Mouse (Mus musculus) intestine, postnatal 0 days (tissue): ENCODE measurements around the gene Gm9999. TPM values are rescaled to one million over a fixed set of nuclear protein-coding genes. Genes with fewer than 3 reads are reported as not detected.

Experiments
- ATAC-seq: fragments of 200-750 bp; cut with Nextera tagmentation; 2 replicates; pipeline ENCODE4 v1.8.0; 2017; ENCODE audit warnings: mild to moderate bottlenecking, moderate TSS enrichment, moderate library complexity
- H3K27ac ChIP-seq: fragments of 300-500 bp; sonication (generic); 2 replicates; pipeline ENCODE4 v1.5.1; 2014; ENCODE audit warnings: mild to moderate bottlenecking, low read depth, low read length, moderate library complexity
- H3K27me3 ChIP-seq: fragments of 300-500 bp; sonication (generic); replicated peaks from 2 replicates; pipeline ENCODE4 v1.6.1; 2014; ENCODE audit warnings: low read length, mixed read lengths; ENCODE audit not compliant: control insufficient read depth, insufficient read depth
- H3K36me3 ChIP-seq: fragments of 300-500 bp; sonication (generic); 2 replicates; pipeline ENCODE4 v1.6.1; 2014; ENCODE audit warnings: mild to moderate bottlenecking, moderate library complexity; ENCODE audit not compliant: control insufficient read depth, insufficient read depth
- H3K4me1 ChIP-seq: fragments of 300-500 bp; sonication (generic); replicated peaks from 2 replicates; pipeline ENCODE4 v1.6.1; 2014; ENCODE audit warnings: antibody characterized with exemption, low read length, mixed read lengths; ENCODE audit not compliant: control insufficient read depth, insufficient read depth
- H3K4me2 ChIP-seq: fragments of 300-500 bp; sonication (generic); replicated peaks from 2 replicates; pipeline ENCODE4 v1.6.1; 2014; ENCODE audit warnings: low read depth, mild to moderate bottlenecking, moderate library complexity
- H3K4me3 ChIP-seq: fragments of 300-500 bp; sonication (generic); 2 replicates; pipeline ENCODE4 v1.5.1; 2014; ENCODE audit warnings: low read depth, low read length
- H3K9ac ChIP-seq: fragments of 300-500 bp; sonication (generic); 2 replicates; pipeline ENCODE4 v1.6.1; 2014; ENCODE audit warnings: mild to moderate bottlenecking, low read depth, low read length
- H3K9me3 ChIP-seq: fragments of 300-500 bp; sonication (generic); 2 replicates; pipeline ENCODE4 v1.6.1; 2016; ENCODE audit warnings: mixed run types; ENCODE audit not compliant: control insufficient read depth
- CTCF ChIP-seq: sonication (generic); IDR thresholded peaks from 2 replicates; pipeline ENCODE4 v1.5.1; 2016; ENCODE audit warnings: low read depth, mild to moderate bottlenecking, control low read depth, antibody characterized with exemption, moderate library complexity
- WGBS: fragments of 180-500 bp; shearing (Covaris S2); extraction: QIAGEN DNeasy Blood & Tissue Kit; methylation state at CpG from one replicate; pipeline ENCODE4 v1.1.7; 2014; 5-methylcytosine and 5-hydroxymethylcytosine counted together
- polyA plus RNA-seq: library from polyadenylated mRNA; unstranded; fragments of >200 nt; fragmentation: Nextera tagmentation; extraction: Ambion mirVana; gene quantifications from 2 replicates; pipeline ENCODE4 v1.2.1, GENCODE M21; 2015

Gm9999 gene
- polyA plus RNA-seq, 1 experiment from 2014 or later, result not detected

DNA sequence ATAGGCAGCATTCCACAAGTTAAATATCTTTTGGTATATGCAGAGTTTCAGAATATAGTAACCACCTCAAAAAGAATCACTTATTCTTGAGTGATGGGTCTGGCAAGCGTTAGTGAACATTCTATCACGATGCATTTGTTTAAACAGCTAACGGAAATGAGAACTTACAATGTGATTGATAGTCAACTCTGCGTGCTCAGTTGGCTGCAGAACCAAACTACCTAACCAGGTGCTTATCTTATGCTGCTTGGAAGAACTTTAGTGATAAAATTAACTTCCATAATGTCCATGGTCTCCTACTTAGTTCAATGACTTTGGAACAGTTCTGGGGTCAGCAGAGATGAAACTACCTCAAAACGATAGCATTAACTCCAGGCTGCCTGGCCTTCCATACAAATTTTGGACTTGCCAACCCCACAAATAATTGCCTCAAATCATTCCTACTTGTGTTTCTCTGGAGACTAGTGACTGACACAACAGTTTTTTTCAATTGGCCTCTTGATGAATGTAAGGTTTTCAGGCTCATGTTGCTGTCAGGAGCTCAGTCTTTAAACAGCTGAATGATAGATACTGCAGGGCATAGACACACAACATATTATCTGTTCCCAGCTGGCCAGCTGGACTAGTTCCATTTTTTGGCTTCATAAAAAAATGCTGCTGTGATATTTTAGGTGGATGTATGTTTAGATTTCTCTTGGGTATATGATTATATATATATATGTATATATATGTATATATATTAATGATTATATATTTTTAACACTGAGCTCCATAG, 17.9 kb downstream of the Gm9999 start:
- Histone ChIP-seq H3K4me1 (peaks cover 11% of the 10 kb centered on the region; the same call in 1 of the 2 replicates), H3K4me3 (no peak overlapping the region), H3K27me3 (no peaks in the 10 kb centered on the region), H3K27ac (no peak overlapping the region), H3K36me3 (peaks cover 24% of the 10 kb centered on the region), H3K9me3 (no peaks in the 10 kb centered on the region), H3K4me2 (no peak overlapping the region), H3K9ac (no peak overlapping the region)
- no peak for ATAC-seq
- no peak for TF ChIP-seq CTCF
- WGBS, result 42% methylated on average over 5 of the region's 5 CpGs

DNA sequence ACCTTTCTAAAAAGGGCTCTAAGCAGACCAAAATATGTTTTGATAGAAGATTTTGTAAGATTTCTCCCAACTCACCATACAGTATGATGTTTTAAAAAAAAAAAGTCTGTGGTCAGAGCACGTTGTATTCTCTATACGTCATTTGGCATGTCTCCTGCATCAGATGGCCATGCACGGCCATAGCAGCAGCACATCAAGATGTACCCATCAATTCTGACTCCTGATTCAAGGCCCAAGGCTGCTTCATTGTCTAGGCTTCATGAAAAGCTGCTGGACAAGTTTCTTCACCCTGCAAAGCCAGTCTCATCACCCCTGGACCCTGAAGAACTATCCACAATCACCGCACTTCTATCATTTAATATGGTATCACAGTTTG, 18.5 kb downstream of the Gm9999 start:
- ATAC-seq, result no peak
- Histone ChIP-seq H3K4me3 (no peak overlapping the region), H3K27me3 (no peaks in the 10 kb centered on the region), H3K9me3 (no peaks in the 10 kb centered on the region), H3K4me1 (peaks cover 11% of the 10 kb centered on the region; the same call in 1 of the 2 replicates), H3K36me3 (peaks cover 19% of the 10 kb centered on the region), H3K9ac (no peak overlapping the region), H3K4me2 (no peak overlapping the region), H3K27ac (no peak overlapping the region)
- WGBS, result 64% methylated on average over 4 of the region's 4 CpGs
- TF ChIP-seq CTCF, result no peak

DNA sequence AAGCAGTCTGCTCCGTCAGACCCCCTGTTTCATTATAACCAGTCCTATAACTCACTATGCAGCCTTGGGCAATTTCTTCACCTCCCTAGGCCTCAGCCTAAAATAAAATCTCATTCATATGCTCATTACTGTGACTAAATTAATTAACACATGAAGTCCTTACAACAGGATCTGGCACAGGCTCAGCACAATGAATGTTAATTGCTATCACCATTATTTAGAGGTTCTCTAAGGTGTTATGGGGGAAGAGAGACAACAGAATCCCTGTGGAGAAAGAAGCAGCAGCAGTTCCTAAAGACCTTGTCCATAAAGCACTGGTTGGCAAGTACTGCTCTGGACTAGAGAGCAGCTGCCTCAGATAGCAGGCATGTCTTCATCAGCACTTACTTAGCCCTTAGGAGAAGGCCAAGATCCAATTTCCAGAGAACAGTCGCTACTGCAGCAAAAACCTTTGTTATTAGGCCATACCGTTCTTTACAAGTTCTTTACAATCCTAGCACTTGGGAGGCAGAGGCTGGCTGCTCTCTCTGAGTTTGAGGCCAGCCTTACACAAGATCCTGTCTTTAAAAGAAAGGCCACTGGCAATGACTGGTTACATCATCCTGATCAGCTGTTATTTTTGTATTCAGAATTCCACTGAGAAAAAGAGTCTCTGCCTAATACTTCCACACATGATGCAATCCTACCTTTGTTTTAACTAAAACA, 20.2 kb downstream of the Gm9999 start:
- Histone ChIP-seq H3K36me3 (0 out of 2 replicates have a peak, but pooled peaks cover 4% of the 10 kb centered on the region), H3K4me1 (peaks cover 11% of the 10 kb centered on the region; the same call in 1 of the 2 replicates), H3K4me3 (no peak overlapping the region), H3K4me2 (no peak overlapping the region), H3K9ac (no peak overlapping the region), H3K27ac (no peak overlapping the region), H3K9me3 (no peaks in the 10 kb centered on the region), H3K27me3 (no peaks in the 10 kb centered on the region)
- ATAC-seq, result no peak
- TF ChIP-seq CTCF, result no peak
- 61% methylated on average over 3 of the region's 3 CpGs for WGBS

DNA sequence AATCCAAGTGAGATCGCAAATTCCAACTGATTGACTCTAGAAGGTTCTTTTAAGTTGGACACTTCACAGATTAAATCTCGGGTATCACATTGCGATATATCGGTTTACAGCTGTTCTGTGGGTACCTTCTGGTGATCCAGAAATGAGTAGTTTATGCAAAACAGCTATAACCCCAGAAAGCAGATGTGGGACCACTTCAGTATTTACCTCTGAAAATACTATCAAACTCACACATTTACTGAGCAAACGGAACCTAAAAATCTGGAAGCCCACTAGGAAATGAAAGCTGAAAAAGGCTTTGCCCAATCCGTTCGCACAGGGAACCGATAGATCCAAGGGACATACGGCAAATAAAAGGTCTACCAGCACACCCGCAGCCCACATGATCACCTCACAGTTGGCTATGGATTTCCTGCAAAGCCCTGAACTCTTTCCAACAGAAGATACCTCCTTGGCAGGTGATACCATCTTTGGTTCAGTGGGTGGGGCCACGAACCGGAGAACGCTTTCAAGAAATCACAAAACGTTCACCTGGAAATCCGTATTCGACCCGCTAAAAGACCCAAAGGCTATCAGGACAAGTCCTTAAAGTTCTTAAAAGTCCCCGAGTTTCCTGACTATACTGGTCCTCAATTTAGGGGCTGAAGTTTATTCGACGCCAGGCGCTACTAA, 23.9 kb downstream of the Gm9999 start:
- no peak for TF ChIP-seq CTCF
- Histone ChIP-seq H3K36me3 (no peaks in the 10 kb centered on the region), H3K9me3 (no peaks in the 10 kb centered on the region), H3K9ac (peak overlapping the region; percentile 72), H3K27ac (peak overlapping the region; percentile 98), H3K27me3 (no peaks in the 10 kb centered on the region), H3K4me3 (peak overlapping the region; percentile 82), H3K4me2 (peak overlapping the region; percentile 74), H3K4me1 (no peaks in the 10 kb centered on the region)
- 9% methylated on average over 21 of the region's 21 CpGs for WGBS
- ATAC-seq, result no peak

DNA sequence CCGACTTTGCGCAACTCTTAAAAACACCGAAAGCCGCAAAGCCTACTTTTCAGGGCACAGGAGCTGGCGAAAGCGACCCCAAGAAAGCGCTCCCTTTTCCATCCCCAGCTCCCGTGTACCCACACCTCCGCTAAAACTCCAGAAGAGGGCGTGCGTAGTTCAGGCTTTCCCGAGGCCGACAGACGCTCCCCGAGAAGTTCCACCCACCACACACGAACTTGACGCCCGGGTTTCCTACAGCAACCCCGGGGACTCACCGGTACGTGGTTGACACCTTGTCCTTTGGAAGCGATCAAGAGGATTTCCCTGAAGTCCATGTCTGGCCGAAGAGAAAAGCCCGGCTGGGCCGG, 24.4 kb downstream of the Gm9999 start:
- Histone ChIP-seq H3K4me2 (peak overlapping the region; percentile 74), H3K9me3 (no peaks in the 10 kb centered on the region), H3K27ac (peak overlapping the region; percentile 98), H3K4me1 (no peaks in the 10 kb centered on the region), H3K27me3 (no peaks in the 10 kb centered on the region), H3K4me3 (peak overlapping the region; percentile 82), H3K9ac (peak overlapping the region; percentile 72), H3K36me3 (no peaks in the 10 kb centered on the region)
- peak; percentile 75 for TF ChIP-seq CTCF
- under 1% methylated on average over 25 of the region's 25 CpGs for WGBS
- peak; percentile 69 for ATAC-seq
